Mouse (Mus musculus) adipocyte (in vitro differentiated cells): ENCODE results near the gene Tmem120b.

Source experiments
- DNase-seq: peaks from one replicate; pipeline ENCODE4 v3.0.0-alpha.2; 2016; ENCODE audit warnings: low spot score

Tmem120b gene

GRCm38 (mm10) chr5:123068115-123068514 is at the start of gene Tmem120b:
Tmem120b (plus strand) TSS chr5:123068415.
- DNase-seq: no peak

- DNase-seq: peak; percentile 39
Observed at GRCm38 (mm10) chr5:123019336-123020016, 48.7 kb upstream of the Tmem120b start.

GRCm38 (mm10) chr5:123020426-123020825 is 47.8 kb upstream of the Tmem120b start:
- no peak for DNase-seq

- DNase-seq: no peak
Observed at GRCm38 (mm10) chr5:123021438-123021837, 46.8 kb upstream of the Tmem120b start.

GRCm38 (mm10) chr5:123023049-123023448 is 45.2 kb upstream of the Tmem120b start:
- no peak for DNase-seq

- no peak for DNase-seq
Observed at GRCm38 (mm10) chr5:123024312-123024711, 43.9 kb upstream of the Tmem120b start.

- DNase-seq: no peak
Observed at GRCm38 (mm10) chr5:123024965-123025573, 43.1 kb upstream of the Tmem120b start.

GRCm38 (mm10) chr5:123026414-123026813 is 41.8 kb upstream of the Tmem120b start:
- DNase-seq: no peak

GRCm38 (mm10) chr5:123027436-123027835 is 40.8 kb upstream of the Tmem120b start:
- DNase-seq: no peak

- no peak for DNase-seq
Observed at GRCm38 (mm10) chr5:123029729-123030128, 38.5 kb upstream of the Tmem120b start.

GRCm38 (mm10) chr5:123031312-123031711 is 36.9 kb upstream of the Tmem120b start:
- DNase-seq: no peak

- no peak for DNase-seq
Observed at GRCm38 (mm10) chr5:123033646-123034160, 34.5 kb upstream of the Tmem120b start.

GRCm38 (mm10) chr5:123035089-123035488 is 33.1 kb upstream of the Tmem120b start:
- DNase-seq: no peak

GRCm38 (mm10) chr5:123035564-123035963 is 32.7 kb upstream of the Tmem120b start:
- DNase-seq: no peak

- no peak for DNase-seq
Observed at GRCm38 (mm10) chr5:123038115-123038514, 30.1 kb upstream of the Tmem120b start.

- no peak for DNase-seq
Observed at GRCm38 (mm10) chr5:123039120-123039752, 29.0 kb upstream of the Tmem120b start.

- DNase-seq: no peak
Observed at GRCm38 (mm10) chr5:123040796-123041195, 27.4 kb upstream of the Tmem120b start.

GRCm38 (mm10) chr5:123043856-123044255 is 24.4 kb upstream of the Tmem120b start:
- DNase-seq: no peak

GRCm38 (mm10) chr5:123045561-123046295 is 22.5 kb upstream of the Tmem120b start:
- peak; percentile 83 for DNase-seq

- no peak for DNase-seq
Observed at GRCm38 (mm10) chr5:123046916-123047315, 21.3 kb upstream of the Tmem120b start, which contains the start of gene Morn3. Morn3 (minus strand) TSS chr5:123047016.

GRCm38 (mm10) chr5:123049271-123049670 is 18.9 kb upstream of the Tmem120b start:
- DNase-seq: no peak

- DNase-seq: peak; percentile 56
Observed at GRCm38 (mm10) chr5:123050918-123051317, 17.3 kb upstream of the Tmem120b start.
